Mouse (Mus musculus) brown adipose tissue, adult 24 weeks (tissue): ENCODE results near the gene Pycr2. TPM values are rescaled to one million over a fixed set of nuclear protein-coding genes. Genes with fewer than 3 reads are reported as not detected.
A peak's percentile ranks its signal among the peaks of the same experiment; 100 is the strongest.
"Not testable (repeated sequence)": the region's sequence is repeated elsewhere in the genome, so short reads cannot be mapped to it uniquely, and the experiment has no call there.

Experiments
- H3K27ac ChIP-seq: fragments of 200-500 bp; replicated peaks from 2 replicates; pipeline ENCODE4 v1.5.1; 2012; ENCODE audit warnings: low read depth, mild to moderate bottlenecking, low read length
- H3K4me1 ChIP-seq: fragments of 200-500 bp; 2 replicates; pipeline ENCODE4 v1.6.1; 2012; ENCODE audit warnings: low read length, mixed read lengths; ENCODE audit not compliant: control insufficient read depth, insufficient read depth, insufficient read length
- H3K4me3 ChIP-seq: fragments of 200-500 bp; 2 replicates; pipeline ENCODE4 v1.5.1; 2012; ENCODE audit warnings: low read depth, mild to moderate bottlenecking, low read length, moderate library complexity; ENCODE audit not compliant: insufficient read depth
- polyA plus RNA-seq: library from polyadenylated mRNA; stranded (reverse); fragments of >200 nt; gene quantifications from 2 replicates; pipeline ENCODE4 v1.2.4, GENCODE M21; 2012; ENCODE audit not compliant: missing spikeins, insufficient read depth, insufficient read length

Gene Pycr2
- polyA plus RNA-seq, 1 experiment, result 13.3 TPM

DNA sequence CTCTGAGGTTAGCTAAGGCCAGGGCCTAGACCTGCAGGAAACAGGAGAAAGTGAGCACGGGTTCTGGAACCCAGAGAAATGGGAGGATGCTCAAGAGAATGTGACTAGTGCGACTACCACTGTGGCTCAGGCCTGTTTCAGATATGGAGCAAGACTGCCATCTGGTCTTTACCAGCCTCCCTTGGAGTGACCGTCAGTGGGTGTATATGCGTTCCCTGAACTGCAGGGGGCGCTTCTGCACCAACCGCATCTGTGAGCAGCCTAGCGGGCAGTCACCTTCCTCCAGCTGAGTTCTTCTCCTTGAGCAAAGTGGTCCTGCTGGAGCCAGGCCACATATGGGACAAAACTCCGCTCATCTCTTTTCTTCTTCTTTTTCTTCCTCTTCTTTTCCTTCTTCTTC, 15.6 kb downstream of the Pycr2 start:
- no peak overlapping the region for H3K27ac ChIP-seq
- no peaks in the 10 kb centered on the region for H3K4me1 ChIP-seq
- no peak overlapping the region for H3K4me3 ChIP-seq

DNA sequence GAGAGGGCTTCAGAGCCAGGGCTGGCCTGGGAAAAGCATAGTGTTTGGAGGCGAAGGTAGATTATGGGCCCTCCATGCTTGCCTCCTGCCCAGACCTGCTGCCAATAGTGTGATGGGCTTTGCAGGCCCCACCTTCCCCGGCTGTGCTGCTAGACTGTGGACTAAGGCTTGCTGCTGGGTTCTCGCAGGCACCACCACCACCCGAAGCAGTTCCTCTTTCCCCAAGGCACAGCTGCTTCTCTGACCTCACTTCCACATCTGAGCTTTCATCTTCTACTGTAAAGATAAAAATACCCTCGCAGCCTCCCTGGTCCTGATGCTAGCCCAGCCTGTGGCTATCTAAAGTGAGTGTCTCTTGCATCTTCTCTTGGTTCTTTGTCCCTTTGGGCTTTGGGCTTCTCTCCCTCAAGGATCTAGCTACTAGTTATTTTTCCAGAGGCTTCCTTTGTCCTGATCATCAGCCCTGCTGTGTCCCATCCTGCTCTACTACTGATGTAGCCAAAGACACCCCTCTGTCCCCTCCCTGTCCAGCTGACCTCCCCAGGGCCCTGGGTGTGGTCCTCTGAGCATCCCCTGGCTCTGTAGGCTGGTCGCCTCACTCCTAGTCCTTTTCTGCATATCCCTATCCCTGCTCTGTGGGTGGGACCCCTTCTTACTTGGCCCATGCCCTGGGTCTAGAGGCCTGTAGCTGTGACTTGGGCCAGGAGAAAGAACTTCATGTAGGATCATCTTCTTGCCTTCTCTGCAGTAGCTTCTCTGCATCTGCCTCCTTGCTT, 18.4 kb downstream of the Pycr2 start:
- Histone ChIP-seq H3K4me1 (no peaks in the 10 kb centered on the region), H3K27ac (no peak overlapping the region), H3K4me3 (no peak overlapping the region)

DNA sequence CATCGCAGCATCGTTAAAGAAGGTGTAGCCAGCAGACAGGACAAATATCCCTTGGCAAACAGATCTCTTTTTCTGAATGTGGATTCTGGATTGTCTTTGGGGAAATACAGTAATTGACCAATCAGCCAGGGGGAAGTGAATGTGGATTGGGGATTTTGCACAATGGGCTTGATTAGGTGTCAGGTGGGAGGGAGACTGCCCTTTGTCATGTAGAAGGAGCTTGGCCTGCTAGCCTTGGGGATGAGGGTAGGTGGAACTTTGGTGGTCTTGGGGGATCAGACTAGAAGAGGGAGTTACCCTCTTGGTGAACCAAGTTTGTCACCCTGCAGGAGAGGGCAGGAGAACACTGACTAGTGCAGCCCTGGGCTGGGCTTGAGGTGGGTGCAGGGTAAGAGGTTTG, 20.6 kb downstream of the Pycr2 start:
- H3K4me3 ChIP-seq, result no peak overlapping the region
- no peaks in the 10 kb centered on the region for H3K4me1 ChIP-seq
- no peak overlapping the region for H3K27ac ChIP-seq

DNA sequence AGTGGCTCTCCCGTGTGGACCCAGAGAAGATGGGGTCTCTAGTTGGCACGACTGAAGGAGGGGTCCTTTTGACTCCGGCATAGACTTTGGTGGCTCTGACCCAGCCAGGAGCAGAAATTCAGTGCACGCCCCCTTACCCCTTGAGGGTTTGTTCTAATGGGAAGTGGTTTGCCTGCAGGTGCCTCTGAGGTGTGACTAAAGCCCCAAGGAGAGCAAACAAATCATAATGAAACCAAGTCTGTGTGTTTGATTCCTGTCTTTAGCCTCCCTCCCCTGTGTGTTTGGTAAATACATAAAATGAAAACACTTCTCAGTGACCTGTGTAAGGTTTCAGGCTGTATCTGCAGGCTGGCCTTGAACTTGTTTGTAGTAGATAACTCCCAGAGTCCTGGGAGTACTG, 22.2 kb downstream of the Pycr2 start:
- Histone ChIP-seq H3K4me3 (no peak overlapping the region), H3K27ac (no peak overlapping the region), H3K4me1 (no peaks in the 10 kb centered on the region)

DNA sequence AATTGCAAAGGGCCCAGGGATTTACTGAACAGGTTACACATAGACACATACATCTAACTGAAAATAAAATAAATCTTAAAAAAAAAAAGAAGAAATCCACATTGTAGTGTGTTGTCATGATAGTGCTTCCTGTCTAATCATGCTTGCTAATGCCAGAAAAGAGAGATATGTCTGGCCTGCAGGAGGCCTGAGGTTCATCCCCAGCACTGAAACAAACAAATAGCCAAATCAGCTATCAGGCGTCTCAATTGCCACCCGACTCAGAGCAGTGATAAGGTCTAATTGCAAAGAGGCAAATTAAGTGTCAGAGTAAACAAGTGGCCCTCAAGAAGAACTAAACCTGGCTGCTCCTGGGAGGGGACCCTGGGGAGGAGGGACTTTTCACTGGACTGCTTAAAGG, 25.5 kb downstream of the Pycr2 start:
- H3K4me1 ChIP-seq, result no peaks in the 10 kb centered on the region
- no peak overlapping the region for H3K4me3 ChIP-seq
- no peak overlapping the region for H3K27ac ChIP-seq

DNA sequence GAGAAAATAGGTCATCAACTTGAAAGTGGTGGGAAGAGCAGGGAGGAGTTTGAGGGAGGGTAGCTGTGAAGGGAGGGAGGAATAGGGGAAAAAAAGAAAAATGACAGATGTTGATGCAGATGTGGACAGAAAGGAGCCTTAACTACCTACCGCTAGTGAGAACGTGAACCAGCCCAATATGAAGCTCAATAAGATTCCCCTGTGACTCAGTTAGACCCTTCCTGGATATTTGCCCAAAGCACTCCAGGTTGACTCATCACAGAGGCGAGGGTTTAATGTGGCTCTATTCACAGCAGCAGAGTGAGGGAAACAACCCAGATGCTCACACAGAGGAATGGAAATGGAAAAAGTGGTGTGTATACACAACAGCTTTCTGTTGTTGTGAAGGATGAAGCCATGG, 27.0 kb downstream of the Pycr2 start:
- Histone ChIP-seq H3K4me3 (no peak overlapping the region), H3K4me1 (no peaks in the 10 kb centered on the region), H3K27ac (no peak overlapping the region)

DNA sequence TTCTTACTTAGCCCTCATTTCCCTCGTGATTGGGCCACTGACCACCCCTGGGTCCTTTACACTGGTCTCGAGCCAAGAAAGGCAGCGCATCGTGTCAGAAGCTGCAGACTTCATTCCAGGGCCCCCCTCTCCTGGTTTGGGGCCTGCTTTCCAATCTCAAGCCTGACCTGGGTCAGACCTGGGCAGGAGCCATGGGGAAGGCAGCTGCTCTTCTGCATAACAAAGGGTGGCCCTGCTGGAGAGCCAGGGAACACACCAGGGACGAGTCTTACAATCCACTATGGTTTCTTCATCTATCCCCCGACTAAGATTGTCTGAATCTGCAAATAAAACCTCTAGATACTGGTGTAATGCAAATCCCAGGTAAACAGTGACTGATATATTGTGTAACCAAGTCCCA, 29.6 kb downstream of the Pycr2 start:
- no peak overlapping the region for H3K27ac ChIP-seq
- H3K4me3 ChIP-seq, result no peak overlapping the region
- H3K4me1 ChIP-seq, result peaks cover 3% of the 10 kb centered on the region; the same call in 1 of the 2 replicates

DNA sequence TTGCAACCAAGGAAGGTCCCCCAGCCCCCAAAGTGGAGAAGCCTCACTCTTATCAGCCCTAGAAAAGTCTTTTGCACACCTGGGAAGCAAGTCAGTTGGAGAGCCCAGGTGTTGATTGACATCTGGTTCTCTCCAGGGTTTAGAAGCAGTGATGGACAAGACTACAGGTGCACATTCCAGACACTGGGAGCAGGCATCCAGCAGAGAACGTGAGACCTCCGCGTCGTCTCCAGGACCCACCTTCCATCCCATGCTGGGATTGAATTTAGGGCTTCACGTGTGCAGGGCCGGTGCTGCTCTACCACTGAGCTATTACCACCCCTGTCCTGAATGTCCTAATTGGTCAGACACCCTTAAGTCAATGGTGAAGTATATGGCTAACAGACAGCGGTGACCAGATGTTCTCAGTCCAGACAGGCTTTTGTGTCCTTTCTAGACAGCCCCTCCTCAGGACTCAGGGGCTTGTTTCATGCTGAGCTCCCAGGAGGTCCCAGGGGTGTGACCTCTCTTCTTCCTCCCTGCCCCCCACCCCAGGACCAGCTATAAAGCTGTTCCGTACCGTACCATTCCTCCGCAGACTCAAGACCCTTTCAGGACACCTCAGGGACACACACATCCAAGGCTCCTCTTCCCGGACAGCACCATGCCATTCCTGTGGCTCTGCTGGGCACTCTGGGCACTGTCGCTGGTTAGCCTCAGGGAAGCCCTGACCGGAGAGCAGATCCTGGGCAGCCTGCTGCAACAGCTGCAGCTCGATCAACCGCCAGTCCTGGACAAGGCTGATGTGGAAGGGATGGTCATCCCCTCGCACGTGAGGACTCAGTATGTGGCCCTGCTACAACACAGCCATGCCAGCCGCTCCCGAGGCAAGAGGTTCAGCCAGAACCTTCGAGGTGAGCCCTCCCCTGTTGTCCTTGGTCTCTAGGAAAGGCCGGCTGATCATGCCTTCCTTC, 30.6 kb downstream of the Pycr2 start, which contains the start of gene Lefty1:
Gene Lefty1 (plus strand): TSS at position 556 of the 953 bp plus-strand sequence.
- Histone ChIP-seq H3K27ac (no peak within 1 kb of the TSS), H3K4me1 (peaks cover 3% of the 10 kb centered on the region; the same call in 1 of the 2 replicates), H3K4me3 (no peak within 1 kb of the TSS)

DNA sequence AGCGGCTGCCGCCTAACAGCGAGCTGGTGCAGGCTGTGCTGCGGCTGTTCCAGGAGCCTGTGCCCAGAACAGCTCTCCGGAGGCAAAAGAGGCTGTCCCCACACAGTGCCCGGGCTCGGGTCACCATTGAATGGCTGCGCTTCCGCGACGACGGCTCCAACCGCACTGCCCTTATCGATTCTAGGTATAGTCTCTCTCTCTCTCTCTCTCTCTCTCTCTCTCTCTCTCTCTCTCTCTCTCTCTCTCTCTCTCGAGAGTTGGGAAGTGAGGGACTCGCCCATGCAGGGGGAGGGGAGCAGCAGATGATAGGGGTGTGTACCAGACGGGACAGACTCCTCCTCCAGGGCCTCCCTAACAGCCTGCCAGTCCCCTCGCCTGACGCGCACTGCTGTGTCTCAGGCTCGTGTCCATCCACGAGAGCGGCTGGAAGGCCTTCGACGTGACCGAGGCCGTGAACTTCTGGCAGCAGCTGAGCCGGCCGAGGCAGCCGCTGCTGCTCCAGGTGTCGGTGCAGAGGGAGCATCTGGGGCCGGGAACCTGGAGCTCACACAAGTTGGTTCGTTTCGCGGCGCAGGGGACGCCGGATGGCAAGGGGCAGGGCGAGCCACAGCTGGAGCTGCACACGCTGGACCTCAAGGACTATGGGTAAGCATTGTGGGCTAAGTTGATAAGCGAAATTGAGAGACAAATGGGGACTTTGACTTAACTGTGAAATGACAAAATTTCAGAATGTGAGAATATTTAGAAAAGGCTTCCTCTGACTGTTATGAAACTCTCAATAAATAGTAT, 32.7 kb downstream of the Pycr2 start:
- H3K4me1 ChIP-seq, H3K27ac ChIP-seq: not testable (repeated sequence)
- peak overlapping the region; percentile 53 for H3K4me3 ChIP-seq

DNA sequence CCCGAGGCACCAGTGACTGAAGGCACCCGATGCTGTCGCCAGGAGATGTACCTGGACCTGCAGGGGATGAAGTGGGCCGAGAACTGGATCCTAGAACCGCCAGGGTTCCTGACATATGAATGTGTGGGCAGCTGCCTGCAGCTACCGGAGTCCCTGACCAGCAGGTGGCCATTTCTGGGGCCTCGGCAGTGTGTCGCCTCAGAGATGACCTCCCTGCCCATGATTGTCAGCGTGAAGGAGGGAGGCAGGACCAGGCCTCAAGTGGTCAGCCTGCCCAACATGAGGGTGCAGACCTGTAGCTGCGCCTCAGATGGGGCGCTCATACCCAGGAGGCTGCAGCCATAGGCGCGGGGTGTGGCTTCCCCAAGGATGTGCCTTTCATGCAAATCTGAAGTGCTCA, 33.5 kb downstream of the Pycr2 start:
- H3K4me1 ChIP-seq, H3K27ac ChIP-seq: not testable (repeated sequence)

DNA sequence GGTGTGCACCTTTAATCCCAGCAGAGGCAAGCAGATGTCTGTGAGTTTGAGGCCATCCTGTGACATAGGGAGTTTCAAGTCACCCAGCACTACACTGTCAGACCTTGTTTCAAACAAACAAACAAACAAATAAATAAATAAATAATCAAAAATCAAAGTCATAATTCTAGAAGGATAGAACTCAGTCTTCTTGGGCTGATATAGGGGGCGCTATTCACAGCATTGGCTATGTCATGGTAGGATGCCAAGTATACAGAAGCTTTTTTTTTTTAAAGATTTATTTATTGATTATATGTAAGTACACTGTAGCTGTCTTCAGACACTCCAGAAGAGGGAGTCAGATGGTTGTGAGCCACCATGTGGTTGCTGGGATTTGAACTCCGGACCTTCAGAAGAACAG, 34.7 kb downstream of the Pycr2 start:
- H3K27ac ChIP-seq, H3K4me3 ChIP-seq: not testable (repeated sequence)
- peaks cover 13% of the 10 kb centered on the region for H3K4me1 ChIP-seq

More for the DNA sequence above, 33.5 kb downstream of the Pycr2 start:
- not testable (repeated sequence) for H3K4me3 ChIP-seq

DNA sequence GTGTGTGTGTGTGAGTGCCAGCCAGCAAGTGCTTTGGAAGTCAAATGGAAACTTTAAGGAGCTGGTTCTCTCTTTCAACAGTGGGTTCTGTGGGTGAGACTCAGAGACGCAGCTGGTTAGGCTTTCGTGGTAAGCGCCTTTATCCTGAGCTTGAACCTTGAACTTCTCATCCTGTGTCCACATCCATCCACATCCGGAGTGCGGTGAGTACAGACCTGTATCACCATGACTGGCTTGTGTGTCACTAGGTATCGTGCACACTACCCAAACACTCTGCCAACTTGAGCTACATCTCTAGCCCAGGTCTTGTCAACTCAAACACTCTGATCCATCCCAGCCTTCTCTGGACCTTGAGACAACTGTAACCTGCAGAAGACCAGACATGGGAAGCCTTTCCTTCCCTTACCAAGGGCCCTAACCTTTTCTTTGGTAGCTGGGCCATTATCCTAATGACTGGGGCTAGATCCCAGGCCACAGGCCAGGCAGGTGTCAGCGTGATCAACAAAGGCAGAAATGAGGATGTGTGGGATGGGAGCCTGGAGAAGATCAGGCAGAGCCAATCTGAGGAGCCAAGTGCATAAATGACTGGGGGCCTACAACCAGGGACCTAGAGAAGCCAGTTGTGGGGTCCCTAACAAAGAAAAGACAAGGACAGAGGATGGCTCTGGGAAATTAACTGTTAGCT, 36.8 kb downstream of the Pycr2 start:
- Histone ChIP-seq H3K27ac (no peak overlapping the region), H3K4me3 (0 out of 2 replicates have a peak overlapping the region, but pooled peaks have one; percentile 92), H3K4me1 (peaks cover 13% of the 10 kb centered on the region)

DNA sequence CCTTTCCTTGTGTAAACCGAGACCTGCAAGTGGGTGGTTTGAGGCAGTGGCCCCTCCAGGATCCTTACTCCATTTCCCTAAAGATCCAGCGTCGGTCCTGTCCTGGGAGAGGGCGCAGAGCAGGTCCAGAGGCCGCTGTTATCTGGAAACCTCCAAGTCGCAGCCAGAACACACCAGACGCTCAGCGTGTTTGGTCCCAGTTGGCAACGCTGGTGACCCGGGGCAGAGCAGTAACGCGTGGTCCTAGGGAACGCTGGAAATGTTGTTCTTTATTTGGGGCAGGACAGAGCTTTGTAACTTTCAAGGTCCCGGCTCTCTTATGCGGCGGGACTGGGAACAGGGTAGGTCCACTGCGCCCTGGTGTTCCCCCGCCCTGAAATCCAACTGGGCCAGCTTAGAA, 37.6 kb downstream of the Pycr2 start:
- H3K4me1 ChIP-seq, result peaks cover 13% of the 10 kb centered on the region
- peak overlapping the region; percentile 92 for H3K4me3 ChIP-seq
- peak overlapping the region; percentile 61; the same call in 1 of the 2 replicates for H3K27ac ChIP-seq
